Mouse (Mus musculus) hindbrain, embryonic 14.5 days (tissue): ENCODE measurements around the gene Rnf114. TPM values are rescaled to one million over a fixed set of nuclear protein-coding genes. Genes with fewer than 3 reads are reported as not detected.

Experiments used
- ATAC-seq: fragments of 200-750 bp; cut with Nextera tagmentation; 2 replicates; pipeline ENCODE4 v1.8.0; 2017; ENCODE audit warnings: moderate number of reproducible peaks, mild to moderate bottlenecking, moderate TSS enrichment, moderate library complexity; ENCODE audit not compliant: low FRiP score
- DNase-seq: peaks from one replicate; pipeline ENCODE4 v3.0.0-alpha.2; 2015; ENCODE audit warnings: low spot score
- H3K27ac ChIP-seq: fragments of 300-500 bp; sonication (generic); 2 replicates; pipeline ENCODE4 v1.5.1; 2014; ENCODE audit warnings: mild to moderate bottlenecking, moderate library complexity
- H3K27me3 ChIP-seq: fragments of 300-500 bp; sonication (generic); 2 replicates; pipeline ENCODE4 v1.6.1; 2014; ENCODE audit warnings: mild to moderate bottlenecking, low read length, mixed read lengths; ENCODE audit not compliant: control insufficient read depth, insufficient read depth
- H3K36me3 ChIP-seq: fragments of 300-500 bp; sonication (generic); replicated peaks from 2 replicates; pipeline ENCODE4 v1.6.1; 2014; ENCODE audit not compliant: control insufficient read depth, insufficient read depth
- H3K4me1 ChIP-seq: fragments of 300-500 bp; sonication (generic); replicated peaks from 2 replicates; pipeline ENCODE4 v1.6.1; 2014; ENCODE audit warnings: antibody characterized with exemption, low read length, mixed read lengths; ENCODE audit not compliant: control insufficient read depth, insufficient read depth
- H3K4me2 ChIP-seq: fragments of 300-500 bp; sonication (generic); replicated peaks from 2 replicates; pipeline ENCODE4 v1.6.1; 2014; ENCODE audit warnings: mild to moderate bottlenecking, moderate library complexity
- H3K4me3 ChIP-seq: fragments of 300-500 bp; sonication (generic); replicated peaks from 2 replicates; pipeline ENCODE4 v1.5.1; 2014; ENCODE audit warnings: mild to moderate bottlenecking, low read length
- H3K9ac ChIP-seq: fragments of 300-500 bp; sonication (generic); 2 replicates; pipeline ENCODE4 v1.6.1; 2014
- H3K9me3 ChIP-seq: fragments of 300-500 bp; sonication (generic); 2 replicates; pipeline ENCODE4 v1.6.1; 2016; ENCODE audit warnings: low read length; ENCODE audit not compliant: control insufficient read depth
- WGBS: fragments of 180-500 bp; shearing (Covaris S2); extraction: QIAGEN DNeasy Blood & Tissue Kit; methylation state at CpG from one replicate; pipeline ENCODE4 v1.1.7; 2014; 5-methylcytosine and 5-hydroxymethylcytosine counted together
- polyA plus RNA-seq: library from polyadenylated mRNA; unstranded; fragments of >200 nt; fragmentation: Nextera tagmentation; extraction: Ambion mirVana; gene quantifications from 2 replicates; pipeline ENCODE4 v1.2.1, GENCODE M21; 2014

Gene Rnf114
- polyA plus RNA-seq, 1 experiment from 2014 or later = 110 TPM

- Histone ChIP-seq H3K4me2 (no peak overlapping the region), H3K27me3 (no peaks in the 10 kb centered on the region), H3K27ac (no peak overlapping the region; the same call in 1 of the 2 replicates), H3K4me3 (no peak overlapping the region), H3K4me1 (no peaks in the 10 kb centered on the region), H3K9ac (no peak overlapping the region), H3K9me3 (no peaks in the 10 kb centered on the region), H3K36me3 (peaks cover 80% of the 10 kb centered on the region)
- DNase-seq = no peak
- ATAC-seq = no peak
- whole genome bisulfite sequencing = 87% methylated on average over 5 of the region's 5 CpGs
These were observed 36.0 kb upstream of the Rnf114 start for GRCm38 (mm10) chr2:167456361-167457020.

- Histone ChIP-seq H3K9me3 (no peaks in the 10 kb centered on the region), H3K36me3 (peaks cover 81% of the 10 kb centered on the region), H3K4me1 (no peaks in the 10 kb centered on the region), H3K27ac (no peak overlapping the region), H3K4me2 (no peak overlapping the region), H3K27me3 (no peaks in the 10 kb centered on the region), H3K9ac (no peak overlapping the region), H3K4me3 (no peak overlapping the region)
- ATAC-seq = no peak
- WGBS = 89% methylated on average over 9 of the region's 9 CpGs
- no peak for DNase-seq
These were observed 35.2 kb upstream of the Rnf114 start for GRCm38 (mm10) chr2:167457213-167457612.

- Histone ChIP-seq H3K4me2 (no peak overlapping the region), H3K9ac (no peak overlapping the region), H3K27me3 (no peaks in the 10 kb centered on the region), H3K36me3 (peaks cover 69% of the 10 kb centered on the region), H3K4me1 (no peaks in the 10 kb centered on the region), H3K9me3 (no peaks in the 10 kb centered on the region), H3K4me3 (no peak overlapping the region), H3K27ac (no peak overlapping the region)
- DNase-seq (no peak), ATAC-seq (no peak)
- WGBS = 92% methylated on average over 3 of the region's 3 CpGs
These were observed 33.9 kb upstream of the Rnf114 start for GRCm38 (mm10) chr2:167458548-167458947.

GRCm38 (mm10) chr2:167459071-167459865, 33.2 kb upstream of the Rnf114 start:
- Histone ChIP-seq H3K4me1 (no peaks in the 10 kb centered on the region), H3K9me3 (no peaks in the 10 kb centered on the region), H3K36me3 (peaks cover 61% of the 10 kb centered on the region), H3K27ac (no peak overlapping the region), H3K4me2 (no peak overlapping the region), H3K4me3 (no peak overlapping the region), H3K9ac (no peak overlapping the region), H3K27me3 (no peaks in the 10 kb centered on the region)
- no peak for DNase-seq
- ATAC-seq = no peak
- WGBS = 94% methylated on average over 6 of the region's 6 CpGs

GRCm38 (mm10) chr2:167462954-167463353, 29.5 kb upstream of the Rnf114 start:
- H3K4me3 ChIP-seq = no peak overlapping the region
- H3K27ac ChIP-seq = no peak overlapping the region
- H3K27me3 ChIP-seq = no peaks in the 10 kb centered on the region
- 65% methylated on average over 6 of the region's 6 CpGs for WGBS
- no peak overlapping the region for H3K9ac ChIP-seq
- peaks cover 57% of the 10 kb centered on the region for H3K36me3 ChIP-seq
- no peak overlapping the region for H3K4me2 ChIP-seq
- DNase-seq (peak; percentile 50), ATAC-seq (peak; percentile 53; the same call in 1 of the 2 replicates)
- H3K9me3 ChIP-seq = no peaks in the 10 kb centered on the region
- no peaks in the 10 kb centered on the region for H3K4me1 ChIP-seq

GRCm38 (mm10) chr2:167463802-167464201, 28.6 kb upstream of the Rnf114 start:
- no peak for DNase-seq
- no peak for ATAC-seq
- no peaks in the 10 kb centered on the region for H3K4me1 ChIP-seq
- no peak overlapping the region for H3K4me2 ChIP-seq
- WGBS = 94% methylated on average over 5 of the region's 5 CpGs
- H3K36me3 ChIP-seq = peaks cover 59% of the 10 kb centered on the region
- H3K27ac ChIP-seq = no peak overlapping the region
- H3K4me3 ChIP-seq = no peak overlapping the region
- no peaks in the 10 kb centered on the region for H3K27me3 ChIP-seq
- no peak overlapping the region for H3K9ac ChIP-seq
- H3K9me3 ChIP-seq = no peaks in the 10 kb centered on the region

- H3K27ac ChIP-seq = no peak overlapping the region
- H3K9ac ChIP-seq = no peak overlapping the region
- ATAC-seq = no peak
- WGBS = 95% methylated on average over 3 of the region's 3 CpGs
- no peak overlapping the region for H3K4me3 ChIP-seq
- no peak overlapping the region for H3K4me2 ChIP-seq
- no peaks in the 10 kb centered on the region for H3K27me3 ChIP-seq
- H3K9me3 ChIP-seq = no peaks in the 10 kb centered on the region
- peaks cover 61% of the 10 kb centered on the region for H3K36me3 ChIP-seq
- DNase-seq = no peak
- no peaks in the 10 kb centered on the region for H3K4me1 ChIP-seq
These were observed 26.5 kb upstream of the Rnf114 start for GRCm38 (mm10) chr2:167465951-167466350.

- Histone ChIP-seq H3K27me3 (no peaks in the 10 kb centered on the region), H3K4me2 (no peak overlapping the region), H3K27ac (no peak overlapping the region), H3K4me3 (no peak overlapping the region), H3K9ac (no peak overlapping the region), H3K4me1 (no peaks in the 10 kb centered on the region), H3K9me3 (no peaks in the 10 kb centered on the region), H3K36me3 (peaks cover 69% of the 10 kb centered on the region)
- no peak for DNase-seq
- no peak for ATAC-seq
- WGBS = 78% methylated on average over 5 of the region's 5 CpGs
These were observed 25.2 kb upstream of the Rnf114 start for GRCm38 (mm10) chr2:167467214-167467613.

- H3K36me3 ChIP-seq = peaks cover 79% of the 10 kb centered on the region
These were observed 24.0 kb upstream of the Rnf114 start for GRCm38 (mm10) chr2:167468444-167468843.

More at GRCm38 (mm10) chr2:167468444-167468843, 24.0 kb upstream of the Rnf114 start:
- Histone ChIP-seq H3K27ac (no peak overlapping the region), H3K4me1 (no peaks in the 10 kb centered on the region), H3K9me3 (no peaks in the 10 kb centered on the region), H3K9ac (no peak overlapping the region), H3K4me3 (no peak overlapping the region), H3K27me3 (no peaks in the 10 kb centered on the region), H3K4me2 (no peak overlapping the region)
- ATAC-seq = no peak
- whole genome bisulfite sequencing = 84% methylated on average over 6 of the region's 6 CpGs
- no peak for DNase-seq
